Mouse (Mus musculus) embryonic fibroblast, embryonic 13.5 days (primary cell): ENCODE data around the gene Galnt17. TPM values are rescaled to one million over a fixed set of nuclear protein-coding genes. Genes with fewer than 3 reads are reported as not detected.

Source experiments
- H3K27ac ChIP-seq: 2 replicates; pipeline ENCODE4 v1.5.1; 2012; ENCODE audit warnings: low read length, control low read depth, inconsistent platforms; ENCODE audit not compliant: insufficient read depth
- H3K4me1 ChIP-seq: 2 replicates; pipeline ENCODE4 v1.6.1; 2011; ENCODE audit warnings: low read length; ENCODE audit not compliant: control insufficient read depth, insufficient read depth
- H3K4me3 ChIP-seq: 2 replicates; pipeline ENCODE4 v1.5.1; 2011; ENCODE audit warnings: mild to moderate bottlenecking, control low read depth, low read length; ENCODE audit not compliant: insufficient read depth
- CTCF ChIP-seq: IDR thresholded peaks from 2 replicates; pipeline ENCODE4 v1.5.1; 2011; ENCODE audit warnings: mild to moderate bottlenecking, control low read depth, low read length, moderate library complexity, borderline replicate concordance; ENCODE audit not compliant: insufficient read depth
- POLR2A ChIP-seq: IDR thresholded peaks from 2 replicates; pipeline ENCODE4 v1.6.1; 2011; ENCODE audit warnings: low read depth, mild to moderate bottlenecking, control low read depth, low read length, moderate library complexity
- polyA plus RNA-seq: library from polyadenylated mRNA; stranded (reverse); fragments of >200 nt; gene quantifications from 2 replicates; pipeline ENCODE4 v1.2.4, GENCODE M21; 2011; ENCODE audit warnings: low read depth; ENCODE audit not compliant: missing spikeins, insufficient read length

Gene Galnt17
- polyA plus RNA-seq, 1 experiment, result 34.5 TPM

DNA sequence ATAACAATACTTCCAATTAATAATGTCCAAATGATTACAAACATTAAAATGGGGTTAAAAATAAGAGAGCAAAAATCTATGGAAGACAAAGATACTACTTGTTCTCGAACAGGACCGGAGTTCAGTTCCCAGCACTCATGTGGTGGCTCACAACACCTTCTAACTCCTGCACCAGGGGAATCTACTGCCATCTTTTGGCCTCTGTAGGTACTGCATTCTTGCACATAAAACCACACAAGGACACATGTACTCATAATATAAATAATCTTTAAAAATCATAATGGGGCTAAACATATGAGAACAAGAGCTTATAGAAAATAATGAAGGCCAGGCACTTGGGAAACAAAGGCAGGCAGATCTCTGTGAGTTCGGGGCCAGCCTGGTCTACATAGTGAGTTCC, 330.3 kb downstream of the Galnt17 start:
- H3K4me1 ChIP-seq, result no peaks in the 10 kb centered on the region
- TF ChIP-seq POLR2A, result no peak
- TF ChIP-seq CTCF, result no peak
- no peak overlapping the region for H3K4me3 ChIP-seq
- no peak overlapping the region for H3K27ac ChIP-seq

DNA sequence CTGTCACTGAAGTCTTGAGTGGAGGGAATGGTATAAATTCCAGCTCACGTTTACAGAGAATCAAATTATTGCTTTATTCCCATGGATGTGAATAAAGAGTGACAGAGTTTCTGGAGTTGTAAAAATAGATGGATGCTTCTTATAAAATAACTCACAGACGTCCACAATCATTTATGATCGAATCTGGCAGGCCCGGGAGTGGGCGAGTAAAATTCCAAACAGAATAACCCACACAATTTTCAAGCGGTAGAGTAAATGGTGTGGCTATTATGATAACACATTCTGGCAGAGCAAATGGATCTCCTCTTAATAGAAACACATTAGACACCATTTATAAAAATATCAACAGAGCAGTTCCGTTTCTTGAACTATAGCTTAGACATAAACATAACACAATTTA, 355.9 kb downstream of the Galnt17 start:
- Histone ChIP-seq H3K27ac (no peak overlapping the region), H3K4me3 (no peak overlapping the region), H3K4me1 (no peaks in the 10 kb centered on the region)
- TF ChIP-seq CTCF (no peak), POLR2A (no peak)

DNA sequence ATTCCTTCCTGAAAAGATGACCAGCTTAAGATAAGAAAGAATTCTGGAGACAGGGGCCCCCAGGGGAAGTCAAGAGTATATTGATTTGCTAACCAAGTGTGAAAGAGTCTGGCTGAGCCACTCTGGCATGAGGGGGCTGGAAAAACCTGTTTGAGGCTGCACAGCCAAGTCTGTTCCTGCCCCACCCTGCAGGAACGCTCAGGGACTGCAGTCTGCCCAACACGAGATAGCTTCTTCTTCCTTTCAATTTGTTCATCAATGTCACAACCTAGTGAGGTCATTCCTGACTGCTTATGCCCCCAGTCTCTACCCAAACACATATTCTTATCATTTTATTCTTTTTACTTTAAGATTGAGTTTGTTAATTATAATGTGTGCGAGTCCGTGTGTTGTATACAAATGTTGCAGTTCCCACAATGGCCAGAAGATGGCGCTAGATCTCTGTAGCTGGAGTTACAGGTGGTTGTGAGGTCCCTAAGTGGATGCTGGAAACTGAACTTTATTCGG, 357.4 kb downstream of the Galnt17 start:
- TF ChIP-seq POLR2A, result no peak
- TF ChIP-seq CTCF, result no peak
- H3K4me1 ChIP-seq, result no peaks in the 10 kb centered on the region
- no peak overlapping the region for H3K4me3 ChIP-seq
- no peak overlapping the region for H3K27ac ChIP-seq

DNA sequence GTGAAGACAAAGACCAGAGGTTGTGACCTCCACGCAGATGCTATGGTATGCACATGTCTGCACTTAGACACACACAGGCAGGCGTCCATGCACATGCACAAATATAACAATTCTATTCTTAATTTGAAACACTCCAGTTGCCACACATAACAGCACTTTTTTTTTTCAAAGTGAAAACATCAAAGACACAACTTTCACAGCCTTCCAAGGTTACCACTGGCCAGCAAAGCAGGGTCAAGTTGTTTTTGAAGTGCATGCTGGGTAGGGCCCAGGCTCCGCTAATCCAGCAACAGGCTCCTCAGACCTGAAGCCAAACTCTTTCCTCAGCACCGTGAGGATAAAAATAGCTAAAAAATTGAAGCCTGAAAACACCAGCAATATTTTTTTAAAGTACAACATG, 357.9 kb downstream of the Galnt17 start:
- Histone ChIP-seq H3K4me3 (no peak overlapping the region), H3K4me1 (no peaks in the 10 kb centered on the region), H3K27ac (no peak overlapping the region)
- TF ChIP-seq CTCF (no peak), POLR2A (no peak)

DNA sequence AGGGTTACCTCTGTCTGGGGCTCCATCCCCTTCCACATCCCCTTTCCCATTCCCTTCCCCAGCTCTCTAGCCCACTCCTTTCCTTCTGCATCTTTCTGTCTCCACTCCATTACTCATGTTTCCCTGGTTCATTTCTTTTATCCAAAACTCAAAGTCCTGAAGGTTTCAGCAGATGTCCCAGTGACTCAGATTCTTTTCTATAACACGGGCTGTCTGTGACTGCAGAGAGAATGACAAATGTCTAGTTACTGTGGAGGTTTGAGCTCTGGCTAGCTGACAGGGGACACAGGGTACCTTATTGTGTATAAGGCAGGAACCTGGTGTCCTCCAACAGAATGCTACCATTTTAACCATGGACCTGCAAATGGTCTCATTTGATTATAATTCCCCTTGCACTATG, 358.6 kb downstream of the Galnt17 start:
- no peak overlapping the region for H3K27ac ChIP-seq
- TF ChIP-seq POLR2A, result no peak
- TF ChIP-seq CTCF, result no peak
- no peaks in the 10 kb centered on the region; the same call in 1 of the 2 replicates for H3K4me1 ChIP-seq
- H3K4me3 ChIP-seq, result no peak overlapping the region

DNA sequence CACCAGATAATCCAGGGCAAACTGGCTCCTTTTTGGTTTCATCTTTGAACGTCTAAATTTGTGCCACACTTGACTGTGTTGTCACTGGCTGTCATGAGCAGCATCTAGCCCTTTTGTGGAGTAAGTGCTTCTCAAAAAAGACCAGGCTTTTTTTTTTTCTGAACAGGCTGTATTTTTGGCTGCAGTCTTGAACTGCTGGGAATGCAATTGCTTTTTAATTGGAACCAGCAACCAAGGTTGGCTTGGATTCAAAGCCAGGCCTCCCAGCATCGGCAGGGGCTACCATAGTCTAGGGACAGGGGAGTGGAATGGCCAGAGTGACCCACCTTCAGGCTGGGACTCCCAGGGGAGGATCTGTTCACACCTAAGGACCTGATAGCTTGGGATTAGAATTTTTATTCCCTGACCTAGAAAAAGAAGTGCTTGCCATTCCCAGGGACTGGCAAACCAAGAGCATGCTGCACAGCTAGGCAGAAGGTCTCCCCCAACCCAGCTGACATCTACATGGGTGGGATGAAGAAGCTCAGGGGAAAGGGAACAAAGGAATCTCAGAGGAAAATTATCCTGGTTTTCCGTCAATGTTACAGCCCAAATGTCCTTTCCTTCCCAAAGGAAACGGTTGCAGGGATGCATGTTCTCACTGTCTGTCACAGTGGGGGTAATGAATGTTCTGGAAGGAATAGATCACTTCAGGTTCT, 369.2 kb downstream of the Galnt17 start:
- no peak for TF ChIP-seq POLR2A
- TF ChIP-seq CTCF, result no peak

DNA sequence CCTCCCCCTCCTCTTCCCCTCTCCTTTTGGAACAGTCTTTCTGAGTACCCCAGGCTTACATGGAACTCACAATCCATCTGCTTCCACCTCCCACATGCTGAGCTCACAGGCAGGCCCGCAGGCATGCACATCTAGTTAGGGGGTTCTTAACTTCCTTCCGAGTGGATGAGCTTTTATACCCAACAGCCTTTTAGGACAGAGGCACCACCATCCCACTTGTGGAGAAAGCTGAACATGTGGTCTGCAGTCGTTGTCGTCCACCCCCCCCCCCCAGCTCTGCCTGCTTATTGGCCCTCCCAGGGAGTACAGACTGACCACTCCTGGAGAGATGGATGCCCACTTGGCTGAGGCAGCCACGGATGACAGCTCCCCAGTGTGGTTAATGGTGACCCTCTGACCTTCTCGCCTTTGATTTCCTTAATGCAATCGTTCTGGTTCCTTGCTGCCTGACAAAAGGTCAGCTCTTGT, 370.0 kb downstream of the Galnt17 start:
- Histone ChIP-seq H3K4me1 (no peaks in the 10 kb centered on the region), H3K27ac (peak overlapping the region; percentile 23; the same call in 1 of the 2 replicates), H3K4me3 (no peak overlapping the region)
- no peak for TF ChIP-seq POLR2A
- TF ChIP-seq CTCF, result no peak

More for the DNA sequence above, 369.2 kb downstream of the Galnt17 start:
- Histone ChIP-seq H3K27ac (no peak overlapping the region; the same call in 1 of the 2 replicates), H3K4me3 (no peak overlapping the region), H3K4me1 (no peaks in the 10 kb centered on the region)

DNA sequence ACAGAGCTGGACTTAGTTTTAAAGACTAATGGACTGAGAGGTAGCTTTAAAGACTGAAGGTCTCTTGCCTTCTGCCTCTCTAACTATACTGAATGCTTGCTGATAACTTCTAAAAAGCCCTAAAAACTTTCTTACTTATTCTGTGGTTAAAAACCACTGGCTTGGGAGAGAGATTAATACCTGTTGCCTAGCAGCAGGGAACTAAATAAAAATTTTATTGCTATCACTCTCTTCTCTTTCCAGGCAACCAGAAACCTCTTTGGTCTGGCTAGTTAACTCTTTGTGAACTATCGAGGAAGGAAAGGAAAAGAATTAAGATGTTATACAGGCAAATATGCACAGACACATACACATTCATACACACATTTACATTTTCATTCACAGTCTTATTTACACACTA, 377.3 kb downstream of the Galnt17 start:
- H3K4me3 ChIP-seq, result no peak overlapping the region
- TF ChIP-seq POLR2A (no peak), CTCF (no peak)
- no peaks in the 10 kb centered on the region for H3K4me1 ChIP-seq
- no peak overlapping the region for H3K27ac ChIP-seq

DNA sequence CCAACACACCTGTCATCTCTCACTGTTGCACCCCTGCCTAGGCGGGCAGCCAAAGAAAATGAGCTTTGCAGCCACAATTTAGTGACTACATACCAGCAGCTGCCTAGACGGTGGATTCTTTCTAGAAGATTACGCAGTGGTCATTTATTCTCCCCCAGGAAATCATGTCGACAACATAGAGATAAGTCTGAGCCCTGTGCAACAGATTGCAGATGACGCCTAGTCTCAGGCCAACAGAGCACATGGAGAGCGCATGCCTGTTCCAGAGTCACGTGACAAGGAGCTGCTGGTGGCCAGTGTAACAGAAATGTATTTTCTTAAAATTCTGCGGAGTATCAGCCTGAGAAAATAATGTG, 380.5 kb downstream of the Galnt17 start:
- no peaks in the 10 kb centered on the region for H3K4me1 ChIP-seq
- H3K4me3 ChIP-seq, result no peak overlapping the region
- no peak for TF ChIP-seq POLR2A
- TF ChIP-seq CTCF, result no peak
- peak overlapping the region; percentile 36; the same call in 1 of the 2 replicates for H3K27ac ChIP-seq

DNA sequence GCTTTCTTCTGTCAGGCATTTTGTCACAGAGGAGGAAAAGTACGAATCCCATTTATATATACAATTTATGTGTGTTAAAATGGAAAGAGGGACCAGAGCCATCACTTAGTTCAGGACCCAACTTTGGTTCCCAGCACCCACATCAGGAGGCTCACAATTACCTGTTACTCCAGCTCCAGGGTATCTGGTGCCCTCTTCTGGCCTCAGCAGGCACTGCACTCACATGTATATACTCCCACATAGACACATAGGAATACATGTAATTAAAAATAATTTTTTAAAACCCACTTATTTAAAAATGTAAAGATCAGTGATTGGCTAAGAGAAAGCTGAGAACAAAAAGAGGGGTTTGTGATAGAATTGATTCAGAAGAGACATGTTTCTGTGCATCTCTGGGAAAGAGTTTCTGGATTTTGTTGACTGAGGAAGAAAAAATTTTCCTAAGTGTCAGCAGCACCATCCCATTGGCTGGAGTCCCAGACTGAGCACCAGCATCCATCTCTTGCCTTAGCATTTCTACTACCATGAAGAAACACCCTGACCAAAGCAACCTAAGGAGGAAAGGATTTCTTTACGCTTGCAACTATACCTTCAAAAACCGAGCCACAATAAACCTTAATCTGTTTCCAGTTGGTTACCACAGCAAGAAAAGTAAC, 381.0 kb downstream of the Galnt17 start:
- Histone ChIP-seq H3K4me1 (no peaks in the 10 kb centered on the region), H3K27ac (no peak overlapping the region), H3K4me3 (no peak overlapping the region)
- no peak for TF ChIP-seq CTCF
- no peak for TF ChIP-seq POLR2A
